Mouse (Mus musculus): ENCODE results near the gene Dgkd. TPM values are rescaled to one million over a fixed set of nuclear protein-coding genes. Genes with fewer than 3 reads are reported as not detected.

The Dgkd gene
- polyA plus RNA-seq, 1 experiment, result 0.30 TPM

DNA sequence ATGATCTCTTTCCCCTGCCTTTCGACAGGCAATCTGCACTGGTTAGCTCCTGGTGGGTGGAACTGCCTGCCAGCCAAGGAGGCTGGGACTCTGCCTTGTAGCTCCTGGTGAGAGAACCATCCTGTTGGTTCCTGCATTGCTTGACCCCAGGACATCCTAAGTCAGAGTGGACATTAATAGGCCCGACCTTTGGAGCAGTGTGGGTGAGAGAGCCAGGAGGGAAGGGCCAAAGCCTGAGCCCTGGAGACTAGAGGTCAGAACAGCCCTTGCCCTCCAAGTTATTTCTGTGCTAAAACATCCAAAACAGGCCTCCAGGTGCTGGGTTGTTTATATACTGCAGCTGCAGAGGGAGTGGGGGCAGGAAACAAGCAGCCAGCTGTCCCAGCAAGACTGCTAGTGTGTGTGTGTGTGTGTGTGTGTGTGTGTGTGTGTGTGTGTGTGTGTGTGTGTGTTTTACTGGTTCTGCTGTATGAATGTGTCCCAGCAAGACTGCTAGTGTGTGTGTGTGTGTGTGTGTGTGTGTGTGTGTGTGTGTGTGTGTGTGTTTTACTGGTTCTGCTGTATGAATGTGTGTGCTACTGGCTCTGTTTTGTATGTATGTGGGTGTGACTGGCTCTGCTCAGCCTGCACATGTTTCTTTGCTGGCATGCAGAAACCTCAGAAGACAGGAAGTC is 6.1 kb upstream of the Dgkd start:
- Histone ChIP-seq H3K4me1 (ENCODE audit: control insufficient read depth) (peaks cover 12% of the 10 kb centered on the region), H3K9me3 (ENCODE audit: control insufficient read depth, low read length) (no peaks in the 10 kb centered on the region), H3K27me3 (ENCODE audit: control insufficient read depth) (peaks cover 2% of the 10 kb centered on the region; the same call in 1 of the 2 replicates), H3K4me3 (replicated peaks) (no peak overlapping the region), H3K36me3 (ENCODE audit: control insufficient read depth) (no peaks in the 10 kb centered on the region)
- no peak for TF ChIP-seq GATA1 (IDR thresholded peaks at IDR 0.05; ENCODE audit: low read length)
- TF ChIP-seq TAL1 (IDR thresholded peaks at IDR 0.05; ENCODE audit: low read length), result no peak

DNA sequence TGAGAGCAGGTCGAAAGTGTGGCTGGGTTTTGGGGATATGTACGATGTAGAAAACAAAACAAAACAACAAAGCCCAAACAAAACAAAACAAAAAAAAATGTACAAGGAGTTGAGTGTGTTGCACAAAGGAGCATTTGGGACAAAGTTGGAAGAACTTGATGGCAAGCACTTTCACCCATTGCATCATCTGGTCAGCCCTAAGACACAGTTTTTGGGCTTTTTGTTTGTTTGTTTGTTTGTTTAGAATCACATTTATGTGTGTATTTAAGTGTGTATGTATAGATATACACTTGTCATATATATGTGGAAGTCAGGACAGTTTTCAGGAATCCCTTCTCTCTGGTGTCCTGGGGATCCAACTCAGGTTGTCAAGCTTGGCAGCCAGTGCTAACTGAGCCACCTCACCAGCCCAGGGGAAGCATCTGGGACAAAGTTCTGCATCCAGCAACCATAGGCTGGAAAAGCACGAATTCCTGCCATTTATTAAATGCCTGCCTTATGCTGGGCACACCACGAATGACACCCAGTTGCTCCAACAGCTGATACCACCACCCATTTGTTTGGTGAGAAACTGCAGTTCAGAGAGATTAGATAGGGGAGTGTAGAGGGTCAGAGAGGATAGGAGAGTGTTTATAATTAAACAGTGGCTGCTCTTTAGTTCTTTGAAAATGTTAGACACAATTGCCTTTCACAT is 5.5 kb upstream of the Dgkd start:
- H3K4me1 ChIP-seq (ENCODE audit: control insufficient read depth), result peaks cover 17% of the 10 kb centered on the region
- H3K36me3 ChIP-seq (ENCODE audit: control insufficient read depth), result no peaks in the 10 kb centered on the region
- no peak overlapping the region for H3K4me3 ChIP-seq (replicated peaks)
- TF ChIP-seq TAL1 (IDR thresholded peaks at IDR 0.05; ENCODE audit: low read length), result no peak
- no peak for TF ChIP-seq GATA1 (IDR thresholded peaks at IDR 0.05; ENCODE audit: low read length)
- no peaks in the 10 kb centered on the region for H3K9me3 ChIP-seq (ENCODE audit: control insufficient read depth, low read length)
- H3K27me3 ChIP-seq (ENCODE audit: control insufficient read depth), result peaks cover 6% of the 10 kb centered on the region; the same call in 1 of the 2 replicates

GRCm38 (mm10) chr1:87848237-87848996 is 4.7 kb upstream of the Dgkd start:
- no peaks in the 10 kb centered on the region for H3K36me3 ChIP-seq (ENCODE audit: control insufficient read depth)
- H3K27me3 ChIP-seq (ENCODE audit: control insufficient read depth), result peaks cover 6% of the 10 kb centered on the region; the same call in 1 of the 2 replicates
- H3K4me3 ChIP-seq (replicated peaks), result no peak overlapping the region
- TF ChIP-seq TAL1 (IDR thresholded peaks at IDR 0.05; ENCODE audit: low read length), result no peak
- no peak for TF ChIP-seq GATA1 (IDR thresholded peaks at IDR 0.05; ENCODE audit: low read length)
- peaks cover 23% of the 10 kb centered on the region for H3K4me1 ChIP-seq (ENCODE audit: control insufficient read depth)
- H3K9me3 ChIP-seq (ENCODE audit: control insufficient read depth, low read length), result no peaks in the 10 kb centered on the region

DNA sequence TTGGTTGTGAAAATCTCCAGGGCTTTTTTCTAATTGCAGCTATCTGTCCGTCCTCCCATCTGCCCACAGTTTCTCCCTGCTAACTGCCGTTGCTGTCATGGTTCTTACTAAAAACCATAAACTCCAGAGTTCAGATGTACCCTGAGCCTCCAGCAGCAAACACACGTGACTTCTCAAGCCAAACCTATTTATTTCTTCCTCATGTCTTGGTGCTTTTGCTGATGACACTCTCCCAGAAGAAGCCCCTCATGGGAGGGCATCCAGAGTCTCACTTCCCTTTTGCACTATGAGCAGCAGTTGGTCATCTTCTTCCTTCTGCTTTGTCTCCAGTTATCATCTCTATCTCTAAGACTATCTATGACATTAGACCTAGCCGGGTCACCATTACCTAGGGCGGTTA is 3.8 kb upstream of the Dgkd start:
- Histone ChIP-seq H3K4me1 (ENCODE audit: control insufficient read depth) (peaks cover 32% of the 10 kb centered on the region), H3K27me3 (ENCODE audit: control insufficient read depth) (peaks cover 10% of the 10 kb centered on the region), H3K36me3 (ENCODE audit: control insufficient read depth) (no peaks in the 10 kb centered on the region), H3K4me3 (replicated peaks) (no peak overlapping the region), H3K9me3 (ENCODE audit: control insufficient read depth, low read length) (no peaks in the 10 kb centered on the region)
- TF ChIP-seq TAL1 (IDR thresholded peaks at IDR 0.05; ENCODE audit: low read length) (no peak), GATA1 (IDR thresholded peaks at IDR 0.05; ENCODE audit: low read length) (no peak)

DNA sequence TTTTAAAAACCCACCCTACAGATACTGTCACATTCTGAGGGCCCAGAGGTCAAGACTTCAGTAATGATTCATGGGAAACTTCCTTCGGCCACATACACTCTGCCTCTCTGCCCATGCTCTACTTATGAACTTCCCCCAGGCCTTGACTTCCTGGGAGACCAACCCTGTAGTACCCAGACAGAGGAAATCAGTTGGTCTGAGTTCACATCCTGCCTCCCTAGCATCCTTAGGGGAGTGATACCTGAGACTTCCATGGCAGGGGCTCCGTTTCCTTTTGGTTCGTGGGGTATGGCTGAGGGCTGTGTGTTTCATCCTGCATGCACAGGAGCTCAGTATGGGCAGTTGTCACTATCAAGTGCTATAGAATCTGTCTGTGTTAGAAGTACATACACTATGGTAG is 1.7 kb upstream of the Dgkd start:
- Histone ChIP-seq H3K4me1 (ENCODE audit: control insufficient read depth) (peaks cover 48% of the 10 kb centered on the region), H3K4me3 (replicated peaks) (no peak overlapping the region), H3K27me3 (ENCODE audit: control insufficient read depth) (peaks cover 10% of the 10 kb centered on the region), H3K9me3 (ENCODE audit: control insufficient read depth, low read length) (no peaks in the 10 kb centered on the region), H3K36me3 (ENCODE audit: control insufficient read depth) (no peaks in the 10 kb centered on the region)
- TF ChIP-seq GATA1 (IDR thresholded peaks at IDR 0.05; ENCODE audit: low read length) (no peak), TAL1 (IDR thresholded peaks at IDR 0.05; ENCODE audit: low read length) (no peak)

- TF ChIP-seq TAL1 (IDR thresholded peaks at IDR 0.05; ENCODE audit: low read length) (no peak), GATA1 (IDR thresholded peaks at IDR 0.05; ENCODE audit: low read length) (no peak)
- H3K27me3 ChIP-seq (ENCODE audit: control insufficient read depth), result peaks cover 10% of the 10 kb centered on the region
- peaks cover 50% of the 10 kb centered on the region for H3K4me1 ChIP-seq (ENCODE audit: control insufficient read depth)
- H3K9me3 ChIP-seq (ENCODE audit: control insufficient read depth, low read length), result no peaks in the 10 kb centered on the region
- no peaks in the 10 kb centered on the region for H3K36me3 ChIP-seq (ENCODE audit: control insufficient read depth)
- H3K4me3 ChIP-seq (replicated peaks), result peak overlapping the region; percentile 93
Measured at GRCm38 (mm10) chr1:87852081-87852790, 851 bp upstream of the Dgkd start.

- Histone ChIP-seq H3K4me3 (replicated peaks) (peak overlapping the region; percentile 93), H3K9me3 (ENCODE audit: control insufficient read depth, low read length) (no peaks in the 10 kb centered on the region), H3K27me3 (ENCODE audit: control insufficient read depth) (peaks cover 10% of the 10 kb centered on the region), H3K4me1 (ENCODE audit: control insufficient read depth) (peaks cover 39% of the 10 kb centered on the region), H3K36me3 (ENCODE audit: control insufficient read depth) (no peaks in the 10 kb centered on the region)
- TF ChIP-seq GATA1 (IDR thresholded peaks at IDR 0.05; ENCODE audit: low read length), result no peak
- no peak for TF ChIP-seq TAL1 (IDR thresholded peaks at IDR 0.05; ENCODE audit: low read length)
Measured at GRCm38 (mm10) chr1:87853601-87854361, 694 bp downstream of the Dgkd start.

DNA sequence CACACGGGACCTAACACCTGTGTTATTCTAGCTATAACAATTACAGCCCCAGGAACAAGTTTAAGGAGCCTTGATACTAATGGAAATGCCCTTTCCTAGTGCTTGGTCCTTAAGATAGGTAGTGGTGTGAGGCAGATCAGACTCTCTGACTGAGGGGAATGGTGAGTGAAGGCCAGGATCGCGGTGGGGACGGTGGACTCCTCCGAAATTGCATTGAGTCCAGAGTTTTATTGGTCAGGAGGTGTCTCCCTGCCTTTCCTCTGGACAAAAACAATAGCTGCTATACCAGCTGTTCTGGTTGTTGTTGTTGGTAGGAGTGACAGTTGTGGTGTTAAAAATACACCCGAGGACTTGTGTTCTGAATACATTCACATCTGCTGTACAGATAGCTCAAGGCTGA is 1.3 kb downstream of the Dgkd start:
- no peaks in the 10 kb centered on the region for H3K36me3 ChIP-seq (ENCODE audit: control insufficient read depth)
- TF ChIP-seq GATA1 (IDR thresholded peaks at IDR 0.05; ENCODE audit: low read length) (no peak), TAL1 (IDR thresholded peaks at IDR 0.05; ENCODE audit: low read length) (no peak)

More for the DNA sequence above, 1.3 kb downstream of the Dgkd start:
- Histone ChIP-seq H3K27me3 (ENCODE audit: control insufficient read depth) (peaks cover 10% of the 10 kb centered on the region), H3K4me1 (ENCODE audit: control insufficient read depth) (peaks cover 39% of the 10 kb centered on the region), H3K4me3 (replicated peaks) (peak overlapping the region; percentile 93), H3K9me3 (ENCODE audit: control insufficient read depth, low read length) (no peaks in the 10 kb centered on the region)

Data from erythroblast, embryonic 14.5 days (primary cell).